Mouse (Mus musculus) MEL (cell line): Measurements from ENCODE around the gene Dgcr2. TPM values are rescaled to one million over a fixed set of nuclear protein-coding genes. Genes with fewer than 3 reads are reported as not detected.

Source experiments
- DNase-seq: peaks from one replicate; pipeline ENCODE4 v3.0.0; 2011; ENCODE audit warnings: low read depth, low spot score
- H3K27ac ChIP-seq: 2 replicates; pipeline ENCODE4 v1.5.1; 2012; ENCODE audit warnings: low read depth, mild to moderate bottlenecking, control low read depth, low read length, moderate library complexity; ENCODE audit not compliant: control insufficient read depth
- H3K27me3 ChIP-seq, 2 experiments: fragments of 150-350 bp in 1 of 2; sonication (generic) in 1 of 2; 2 replicates each; pipeline ENCODE4 v1.6.1; 2012; ENCODE audit warnings: low read length in 2 of 2, mild to moderate bottlenecking in 2 of 2, improper control_type of control experiment in 1 of 2, moderate library complexity in 1 of 2; ENCODE audit not compliant: insufficient read depth in 2 of 2, control insufficient read depth in 1 of 2
- H3K36me3 ChIP-seq, 2 experiments: 2 replicates each; pipeline ENCODE4 v1.6.1; 2012 to 2014; ENCODE audit warnings: low read length in 2 of 2, improper control_type of control experiment in 1 of 2, inconsistent platforms in 1 of 2, mild to moderate bottlenecking in 1 of 2; ENCODE audit not compliant: insufficient read depth in 2 of 2, control insufficient read depth in 1 of 2
- H3K4me1 ChIP-seq, 2 experiments: fragments of 150-350 bp in 1 of 2; sonication (generic) in 1 of 2; 2 replicates each; pipeline ENCODE4 v1.6.1; 2012; ENCODE audit warnings: low read length in 2 of 2, improper control_type of control experiment in 1 of 2, mild to moderate bottlenecking in 1 of 2; ENCODE audit not compliant: insufficient read depth in 2 of 2, control insufficient read depth in 1 of 2
- H3K4me3 ChIP-seq, 2 experiments: fragments of 150-350 bp in 1 of 2; sonication (generic) in 1 of 2; 2 replicates each; pipeline ENCODE4 v1.5.1; 2012; ENCODE audit warnings: low read depth in 2 of 2, low read length in 2 of 2, mild to moderate bottlenecking in 2 of 2, moderate library complexity in 2 of 2, control low read depth in 1 of 2, improper control_type of control experiment in 1 of 2; ENCODE audit not compliant: control insufficient read depth in 1 of 2, insufficient read depth in 1 of 2
- H3K79me2 ChIP-seq: 2 replicates; pipeline ENCODE4 v1.6.1; 2012; ENCODE audit warnings: mild to moderate bottlenecking, low read length, moderate library complexity; ENCODE audit not compliant: control insufficient read depth, poor library complexity, insufficient read depth
- H3K9ac ChIP-seq: 2 replicates; pipeline ENCODE4 v1.6.1; 2012; ENCODE audit warnings: low read depth, mild to moderate bottlenecking, control low read depth, low read length, moderate library complexity; ENCODE audit not compliant: control insufficient read depth, poor library complexity, severe bottlenecking
- H3K9me3 ChIP-seq: fragments of 150-350 bp; sonication (generic); replicated peaks from 2 replicates; pipeline ENCODE4 v1.6.1; 2012; ENCODE audit warnings: mild to moderate bottlenecking, low read length, improper control_type of control experiment, moderate library complexity; ENCODE audit not compliant: insufficient read depth
- CHD1 ChIP-seq: IDR thresholded peaks from 2 replicates; pipeline ENCODE4 v1.6.1; 2012; ENCODE audit warnings: low read depth, mild to moderate bottlenecking, inconsistent platforms, low read length, improper control_type of control experiment
- CTCF ChIP-seq, 3 experiments: IDR thresholded peaks in 2 of 3; conservative IDR thresholded peaks in 1 of 3; 2 replicates each; pipeline ENCODE4 v1.5.1; 2011 to 2012; ENCODE audit warnings: low read length in 3 of 3, low read depth in 2 of 3, mild to moderate bottlenecking in 2 of 3, improper control_type of control experiment in 1 of 3, inconsistent platforms in 1 of 3, mixed read lengths in 1 of 3, moderate library complexity in 1 of 3; ENCODE audit not compliant: control insufficient read depth in 1 of 3, insufficient read depth in 1 of 3, poor library complexity in 1 of 3, severe bottlenecking in 1 of 3
- E2F4 ChIP-seq: IDR thresholded peaks from 2 replicates; pipeline ENCODE4 v1.6.1; 2011; ENCODE audit warnings: low read depth, low read length, improper control_type of control experiment, borderline replicate concordance
- EP300 ChIP-seq, 2 experiments: IDR thresholded peaks; 2 replicates each; pipeline ENCODE4 v1.6.1; 2011; ENCODE audit warnings: improper control_type of control experiment in 2 of 2, low read length in 2 of 2, low read depth in 1 of 2, mild to moderate bottlenecking in 1 of 2
- ETS1 ChIP-seq: IDR thresholded peaks from 2 replicates; pipeline ENCODE4 v1.6.1; 2012; ENCODE audit warnings: low read depth, mild to moderate bottlenecking, inconsistent platforms, low read length, improper control_type of control experiment, moderate library complexity
- GABPA ChIP-seq: IDR thresholded peaks from 2 replicates; pipeline ENCODE4 v1.6.1; 2012; ENCODE audit warnings: low read depth, mild to moderate bottlenecking, inconsistent platforms, low read length, improper control_type of control experiment, moderate library complexity
- GATA1 ChIP-seq: IDR thresholded peaks from 2 replicates; pipeline ENCODE4 v1.6.1; 2011; ENCODE audit warnings: low read depth, low read length, improper control_type of control experiment
- HCFC1 ChIP-seq: IDR thresholded peaks from 2 replicates; pipeline ENCODE4 v1.6.1; 2012; ENCODE audit warnings: low read depth, mild to moderate bottlenecking, inconsistent platforms, low read length, improper control_type of control experiment, moderate library complexity
- JUND ChIP-seq: IDR thresholded peaks from 2 replicates; pipeline ENCODE4 v1.6.1; 2011; ENCODE audit warnings: low read depth, mild to moderate bottlenecking, improper control_type of control experiment, low read length
- KAT2A ChIP-seq: conservative IDR thresholded peaks from 2 replicates; pipeline ENCODE4 v1.6.1; 2012; ENCODE audit warnings: low read depth, low read length, improper control_type of control experiment, inconsistent platforms
- MAFK ChIP-seq: IDR thresholded peaks from 2 replicates; pipeline ENCODE4 v1.6.1; 2011; ENCODE audit warnings: low read depth, mild to moderate bottlenecking, low read length, improper control_type of control experiment, borderline replicate concordance
- MAX ChIP-seq: IDR thresholded peaks from 2 replicates; pipeline ENCODE4 v1.6.1; 2011; ENCODE audit warnings: low read length, improper control_type of control experiment
- MAZ ChIP-seq: IDR thresholded peaks from 2 replicates; pipeline ENCODE4 v1.6.1; 2012; ENCODE audit warnings: low read depth, mild to moderate bottlenecking, inconsistent platforms, low read length, improper control_type of control experiment
- MEF2A ChIP-seq: IDR thresholded peaks from 2 replicates; pipeline ENCODE4 v1.6.1; 2014; ENCODE audit warnings: low read depth, mild to moderate bottlenecking, inconsistent platforms, low read length, improper control_type of control experiment; ENCODE audit not compliant: poor library complexity, insufficient replicate concordance, severe bottlenecking; ENCODE audit errors: extremely low read depth
- MYB ChIP-seq: IDR thresholded peaks from 2 replicates; pipeline ENCODE4 v1.6.1; 2011; ENCODE audit warnings: mild to moderate bottlenecking, low read depth, low read length, improper control_type of control experiment
- MYC ChIP-seq: IDR thresholded peaks from 2 replicates; pipeline ENCODE4 v1.6.1; 2011; ENCODE audit warnings: low read depth, mild to moderate bottlenecking, low read length, improper control_type of control experiment, moderate library complexity
- NELFE ChIP-seq: IDR thresholded peaks from 2 replicates; pipeline ENCODE4 v1.6.1; 2011; ENCODE audit warnings: low read depth, low read length, improper control_type of control experiment
- NRF1 ChIP-seq: IDR thresholded peaks from 2 replicates; pipeline ENCODE4 v1.6.1; 2014; ENCODE audit warnings: low read depth, mild to moderate bottlenecking, inconsistent platforms, low read length, improper control_type of control experiment, moderate library complexity; ENCODE audit not compliant: poor library complexity, insufficient read depth, severe bottlenecking
- POLR2AphosphoS5 ChIP-seq: IDR thresholded peaks from 2 replicates; pipeline ENCODE4 v1.6.1; 2012; ENCODE audit warnings: low read depth, borderline replicate concordance, mild to moderate bottlenecking, inconsistent platforms, low read length, moderate library complexity, mixed read lengths
- RAD21 ChIP-seq: IDR thresholded peaks from 2 replicates; pipeline ENCODE4 v1.6.1; 2011; ENCODE audit warnings: mild to moderate bottlenecking, low read depth, low read length, improper control_type of control experiment
- RCOR1 ChIP-seq: IDR thresholded peaks from 2 replicates; pipeline ENCODE4 v1.6.1; 2012; ENCODE audit warnings: low read depth, mild to moderate bottlenecking, inconsistent platforms, low read length, improper control_type of control experiment
- SIN3A ChIP-seq: IDR thresholded peaks from 2 replicates; pipeline ENCODE4 v1.6.1; 2012; ENCODE audit warnings: low read length, improper control_type of control experiment, inconsistent platforms
- SMC3 ChIP-seq: IDR thresholded peaks from 2 replicates; pipeline ENCODE4 v1.6.1; 2011; ENCODE audit warnings: low read depth, low read length, improper control_type of control experiment
- TBP ChIP-seq: IDR thresholded peaks from 2 replicates; pipeline ENCODE4 v1.8.0; 2011; ENCODE audit warnings: low read depth, low read length, improper control_type of control experiment
- UBTF ChIP-seq: IDR thresholded peaks from 2 replicates; pipeline ENCODE4 v1.6.1; 2012; ENCODE audit warnings: low read depth, mild to moderate bottlenecking, inconsistent platforms, low read length, improper control_type of control experiment, moderate library complexity, borderline replicate concordance; ENCODE audit not compliant: insufficient read depth
- USF1 ChIP-seq: IDR thresholded peaks from 2 replicates; pipeline ENCODE4 v1.6.1; 2014; ENCODE audit warnings: low read depth, mild to moderate bottlenecking, inconsistent platforms, low read length, improper control_type of control experiment, moderate library complexity
- USF2 ChIP-seq, 2 experiments: IDR thresholded peaks; 2 replicates each; pipeline ENCODE4 v1.6.1; 2011 to 2012; ENCODE audit warnings: improper control_type of control experiment in 2 of 2, low read length in 2 of 2, borderline replicate concordance in 1 of 2, inconsistent platforms in 1 of 2, low read depth in 1 of 2, mild to moderate bottlenecking in 1 of 2; ENCODE audit not compliant: insufficient read depth in 1 of 2
- ZMIZ1 ChIP-seq: IDR thresholded peaks from 2 replicates; pipeline ENCODE4 v1.6.1; 2012; ENCODE audit warnings: low read depth, mild to moderate bottlenecking, inconsistent platforms, low read length, improper control_type of control experiment, moderate library complexity
- ZNF384 ChIP-seq: IDR thresholded peaks from 2 replicates; pipeline ENCODE4 v1.6.1; 2012; ENCODE audit warnings: low read depth, mild to moderate bottlenecking, inconsistent platforms, low read length, improper control_type of control experiment
- polyA plus RNA-seq, 2 experiments: library from polyadenylated mRNA; stranded (reverse) in 1 of 2; unstranded in 1 of 2; fragments of >175 nt in 1 of 2; fragments of >200 nt in 1 of 2; gene quantifications; 2 replicates each; pipeline versions ENCODE4 v1.2.1 to v1.2.4; 2012; ENCODE audit warnings: low replicate concordance in 2 of 2, low read depth in 1 of 2; ENCODE audit not compliant: insufficient read length in 2 of 2, insufficient read depth in 1 of 2, missing spikeins in 1 of 2
- total RNA-seq: library from RNA; depleted of rRNA; stranded (reverse); fragments of 300-350 nt; gene quantifications from 2 replicates; pipeline ENCODE4 v1.2.3, GENCODE M21; 2012

The Dgcr2 gene
- total and polyA plus RNA-seq, 3 experiments = 37.1 to 53.7 TPM; not detected in 1

DNA sequence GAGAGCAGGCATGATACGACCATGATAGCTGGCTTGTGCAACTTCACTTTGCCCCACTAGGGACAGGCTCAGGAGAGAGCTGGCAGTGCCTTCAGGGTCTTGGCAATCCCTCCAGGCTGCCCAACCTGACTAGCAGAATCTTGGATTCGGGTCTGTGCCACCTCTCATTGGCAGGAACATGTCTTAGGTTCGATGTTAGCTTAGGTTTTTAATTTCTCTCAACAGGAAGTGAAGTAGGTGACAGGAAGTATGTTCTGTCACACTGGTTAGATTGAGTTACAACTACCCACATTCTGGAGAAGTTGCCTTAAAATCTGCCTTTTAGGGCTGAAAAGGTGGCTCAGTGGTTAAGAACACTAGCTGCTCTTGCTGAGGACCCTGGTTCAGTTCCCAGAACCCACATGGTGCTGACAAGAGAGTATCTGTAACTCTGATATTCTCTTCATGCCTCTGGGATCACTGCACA, 36.1 kb upstream of the Dgcr2 start (continued):
- TF ChIP-seq NELFE (peak; percentile 55), ETS1 (peak; percentile 32; the same call in 1 of the 2 replicates), RCOR1 (no peak), MEF2A (no peak), EP300 (IDR thresholded peaks at IDR 0.05; ENCODE audit: low read depth in 1 of 2, low read length in 2 of 2) (no peak), ZMIZ1 (peak; percentile 52; the same call in 1 of the 2 replicates), CHD1 (no peak), MYC (no peak), MAZ (no peak), UBTF (no peak), RAD21 (no peak), ZNF384 (no peak), E2F4 (0 out of 2 replicates have a peak, but pooled peaks have one; percentile 23), JUND (no peak), KAT2A (no peak), SIN3A (0 out of 2 replicates have a peak, but pooled peaks have one; percentile 25), MYB (no peak; the same call in 1 of the 2 replicates)

DNA sequence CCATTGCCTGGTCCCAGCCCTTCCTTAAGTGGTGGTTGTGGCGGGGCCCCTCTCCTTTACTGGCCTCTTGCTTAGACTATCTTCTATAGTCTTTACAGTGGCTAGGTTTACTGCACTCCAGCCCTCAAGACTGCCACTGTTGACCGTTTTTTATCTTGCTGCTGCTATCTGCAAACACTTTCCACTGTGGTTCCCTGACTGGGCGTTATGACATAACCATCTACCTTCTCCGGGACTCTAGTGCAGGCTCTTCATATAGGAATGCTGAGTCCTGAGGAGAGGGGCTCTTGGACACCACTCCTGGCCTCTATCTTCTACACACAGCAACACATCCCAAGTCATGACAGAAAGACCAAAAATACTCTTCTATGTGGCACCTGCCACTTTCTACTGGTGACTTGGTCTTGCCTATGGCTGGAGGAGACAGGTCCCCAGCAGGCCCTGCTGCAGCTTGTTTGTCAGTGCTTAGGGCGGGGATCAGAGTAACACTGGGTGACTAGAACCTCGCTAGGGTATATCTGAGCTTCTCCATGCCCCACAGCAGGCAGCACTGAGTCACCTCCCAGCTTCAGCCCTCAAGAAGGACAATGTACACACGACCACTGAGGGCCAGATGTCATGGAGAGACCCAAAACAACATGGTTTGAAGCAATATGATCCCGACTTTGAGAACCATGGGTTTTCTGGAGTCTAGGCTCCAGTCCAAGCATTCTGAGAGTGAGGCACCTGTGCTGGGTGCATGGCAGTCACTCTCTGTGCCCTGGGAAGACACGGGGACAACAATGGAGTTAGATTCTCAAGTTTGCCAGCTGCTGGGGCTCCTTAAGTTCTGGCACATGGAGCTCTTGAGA, 35.5 kb upstream of the Dgcr2 start:
- peak overlapping the region in 1 of 2 experiments; percentile 19; a peak in 1 of 4 replicates for H3K4me3 ChIP-seq
- H3K9me3 ChIP-seq = no peaks in the 10 kb centered on the region
- H3K27ac ChIP-seq = peak overlapping the region; percentile 92
- peaks cover 31 to 51% of the 10 kb centered on the region in 2 experiments for H3K4me1 ChIP-seq
- DNase-seq = peak; percentile 84
- peak overlapping the region; percentile 59 for H3K9ac ChIP-seq
- H3K27me3 ChIP-seq = no peaks in the 10 kb centered on the region
- H3K36me3 ChIP-seq = peaks cover 0 to 33% of the 10 kb centered on the region in 2 experiments; a peak in 2 of 4 replicates
- no peaks in the 10 kb centered on the region; the same call in 1 of the 2 replicates for H3K79me2 ChIP-seq
- TF ChIP-seq MAFK (peak; percentile 7; the same call in 1 of the 2 replicates), GABPA (0 out of 2 replicates have a peak, but pooled peaks have one; percentile 19), MAX (peak; percentile 65; the same call in 1 of the 2 replicates), MEF2A (0 out of 2 replicates have a peak, but pooled peaks have one; percentile 19), POLR2AphosphoS5 (no peak), SIN3A (peak; percentile 80), NRF1 (no peak), CHD1 (0 out of 2 replicates have a peak, but pooled peaks have one; percentile 59), E2F4 (no peak), MAZ (no peak; the same call in 1 of the 2 replicates), USF1 (no peak), TBP (peak; percentile 41; the same call in 1 of the 2 replicates), SMC3 (no peak; the same call in 1 of the 2 replicates), GATA1 (peak; percentile 85), CTCF (IDR thresholded peaks at IDR 0.05 in 2 of 3, conservative IDR thresholded peaks at IDR 0.05 in 1 of 3; ENCODE audit: control insufficient read depth in 1 of 3, insufficient read depth in 1 of 3, low read depth in 2 of 3, low read length in 3 of 3, poor library complexity in 1 of 3, severe bottlenecking in 1 of 3) (no peak), RAD21 (no peak), USF2 (IDR thresholded peaks at IDR 0.05; ENCODE audit: borderline replicate concordance in 1 of 2, insufficient read depth in 1 of 2, low read depth in 1 of 2, low read length in 2 of 2) (no peak), HCFC1 (0 out of 2 replicates have a peak, but pooled peaks have one; percentile 13), JUND (no peak), MYC (peak; percentile 39; the same call in 1 of the 2 replicates), RCOR1 (no peak)
